Mouse (Mus musculus) myocyte (in vitro differentiated cells): ENCODE results near the gene Sgpp2. TPM values are rescaled to one million over a fixed set of nuclear protein-coding genes. Genes with fewer than 3 reads are reported as not detected.

Experiments
- H3K27me3 ChIP-seq: one replicate; pipeline ENCODE4 v1.6.1; 2011; ENCODE audit not compliant: control insufficient read depth, insufficient read depth, insufficient read length
- H3K36me3 ChIP-seq: one replicate; pipeline ENCODE4 v1.6.1; 2011; ENCODE audit not compliant: control insufficient read depth, insufficient read depth
- H3K4me2 ChIP-seq: one replicate; pipeline ENCODE4 v1.6.1; 2011; ENCODE audit warnings: low read depth, control low read depth
- H3K4me3 ChIP-seq: one replicate; pipeline ENCODE4 v1.5.1; 2011; ENCODE audit warnings: mild to moderate bottlenecking, control low read depth, moderate library complexity
- H3K79me2 ChIP-seq: one replicate; pipeline ENCODE4 v1.6.1; 2011; ENCODE audit not compliant: control insufficient read depth, insufficient read depth
- H3ac ChIP-seq: one replicate; pipeline ENCODE4 v1.6.1; 2011; ENCODE audit not compliant: control insufficient read depth, insufficient read length
- CEBPB ChIP-seq: IDR thresholded peaks from 2 replicates; pipeline ENCODE4 v1.6.1; 2011; ENCODE audit warnings: mild to moderate bottlenecking, moderate library complexity; ENCODE audit not compliant: poor library complexity, insufficient read depth, severe bottlenecking
- E2F4 ChIP-seq: IDR thresholded peaks from one replicate; pipeline ENCODE4 v1.6.1; 2011; ENCODE audit warnings: mild to moderate bottlenecking, control low read depth, moderate library complexity; ENCODE audit not compliant: insufficient read depth
- MAX ChIP-seq: IDR thresholded peaks from one replicate; pipeline ENCODE4 v1.6.1; 2011; ENCODE audit warnings: low read depth, mild to moderate bottlenecking, control low read depth
- MYOD1 ChIP-seq, 3 experiments: IDR thresholded peaks; one replicate each; pipeline ENCODE4 v1.6.1; 2011; ENCODE audit warnings: control low read depth in 2 of 3, low read depth in 2 of 3, mild to moderate bottlenecking in 2 of 3, moderate library complexity in 1 of 3; ENCODE audit not compliant: insufficient read length in 2 of 3, control insufficient read depth in 1 of 3
- MYOG ChIP-seq, 3 experiments: IDR thresholded peaks; one replicate each; pipeline ENCODE4 v1.6.1; 2011; ENCODE audit warnings: control low read depth in 2 of 3, low read depth in 2 of 3, mild to moderate bottlenecking in 2 of 3; ENCODE audit not compliant: insufficient read length in 2 of 3, control insufficient read depth in 1 of 3, insufficient read depth in 1 of 3
- POLR2A ChIP-seq: IDR thresholded peaks from one replicate; pipeline ENCODE4 v1.6.1; 2011; ENCODE audit warnings: low read depth, mild to moderate bottlenecking, control low read depth, moderate library complexity; ENCODE audit not compliant: insufficient read length
- POLR2AphosphoS2 ChIP-seq: IDR thresholded peaks from one replicate; pipeline ENCODE4 v1.6.1; 2011; ENCODE audit warnings: low read depth, control low read depth; ENCODE audit not compliant: insufficient read length
- REST ChIP-seq: IDR thresholded peaks from one replicate; pipeline ENCODE4 v1.6.1; 2011; ENCODE audit warnings: mild to moderate bottlenecking, control low read depth, moderate library complexity; ENCODE audit not compliant: insufficient read depth, insufficient read length
- SRF ChIP-seq: IDR thresholded peaks from one replicate; pipeline ENCODE4 v1.6.1; 2011; ENCODE audit warnings: low read depth; ENCODE audit not compliant: control insufficient read depth, insufficient read length
- TCF12 ChIP-seq: IDR thresholded peaks from one replicate; pipeline ENCODE4 v1.6.1; 2011; ENCODE audit warnings: mild to moderate bottlenecking, control low read depth; ENCODE audit not compliant: poor library complexity, insufficient read depth, severe bottlenecking
- TCF3 ChIP-seq: IDR thresholded peaks from one replicate; pipeline ENCODE4 v1.6.1; 2011; ENCODE audit warnings: low read depth, control low read depth; ENCODE audit not compliant: insufficient read length
- USF1 ChIP-seq: IDR thresholded peaks from one replicate; pipeline ENCODE4 v1.6.1; 2011; ENCODE audit warnings: low read depth, mild to moderate bottlenecking, control low read depth, moderate library complexity
- polyA plus RNA-seq: library from polyadenylated mRNA; unstranded; fragments of >200 nt; fragmentation: generic; extraction: Trizol; gene quantifications from one replicate; pipeline ENCODE4 v1.2.1, GENCODE M21; 2012; ENCODE audit warnings: missing spikeins

The Sgpp2 gene
- polyA plus RNA-seq, 1 experiment = 0.10 TPM

GRCm38 (mm10) chr1:78312917-78313316 is 2.8 kb downstream of the Sgpp2 start:
- TF ChIP-seq E2F4 (no peak), MYOD1 (IDR thresholded peaks at IDR 0.05; ENCODE audit: control insufficient read depth in 1 of 3, insufficient read length in 2 of 3, low read depth in 2 of 3) (no peak), TCF3 (no peak), REST (no peak), USF1 (no peak), POLR2A (no peak), MAX (no peak), CEBPB (no peak)
- peaks cover 11% of the 10 kb centered on the region for H3K27me3 ChIP-seq
- no peaks in the 10 kb centered on the region for H3K79me2 ChIP-seq
- H3K36me3 ChIP-seq = no peaks in the 10 kb centered on the region
- no peak overlapping the region for H3K4me2 ChIP-seq
- H3K4me3 ChIP-seq = no peak overlapping the region
- H3ac ChIP-seq = no peak overlapping the region

GRCm38 (mm10) chr1:78313961-78314360 is 3.8 kb downstream of the Sgpp2 start:
- no peak overlapping the region for H3K4me3 ChIP-seq
- TF ChIP-seq MYOD1 (IDR thresholded peaks at IDR 0.05; ENCODE audit: control insufficient read depth in 1 of 3, insufficient read length in 2 of 3, low read depth in 2 of 3) (no peak), POLR2AphosphoS2 (no peak), E2F4 (no peak), TCF3 (no peak), MYOG (IDR thresholded peaks at IDR 0.05; ENCODE audit: control insufficient read depth in 1 of 3, insufficient read depth in 1 of 3, insufficient read length in 2 of 3, low read depth in 2 of 3) (no peak), USF1 (no peak), POLR2A (no peak)
- H3K27me3 ChIP-seq = peaks cover 11% of the 10 kb centered on the region
- H3K79me2 ChIP-seq = no peaks in the 10 kb centered on the region
- H3K36me3 ChIP-seq = no peaks in the 10 kb centered on the region
- H3ac ChIP-seq = no peak overlapping the region
- H3K4me2 ChIP-seq = no peak overlapping the region

- TF ChIP-seq MYOD1 (IDR thresholded peaks at IDR 0.05; ENCODE audit: control insufficient read depth in 1 of 3, insufficient read length in 2 of 3, low read depth in 2 of 3) = no peak
- no peak for TF ChIP-seq MAX
- TF ChIP-seq TCF3 = no peak
- TF ChIP-seq SRF = no peak
- TF ChIP-seq MYOG (IDR thresholded peaks at IDR 0.05; ENCODE audit: control insufficient read depth in 1 of 3, insufficient read depth in 1 of 3, insufficient read length in 2 of 3, low read depth in 2 of 3) = no peak
- no peak for TF ChIP-seq POLR2AphosphoS2
- no peak for TF ChIP-seq REST
- TF ChIP-seq E2F4 = no peak
- no peak for TF ChIP-seq USF1
- no peak for TF ChIP-seq CEBPB
- TF ChIP-seq TCF12 = no peak
- TF ChIP-seq POLR2A = no peak
- H3K4me2 ChIP-seq = no peak overlapping the region
- H3K36me3 ChIP-seq = no peaks in the 10 kb centered on the region
- no peaks in the 10 kb centered on the region for H3K79me2 ChIP-seq
- H3K4me3 ChIP-seq = no peak overlapping the region
- no peak overlapping the region for H3ac ChIP-seq
- H3K27me3 ChIP-seq = no peaks in the 10 kb centered on the region
These were observed 8.1 kb downstream of the Sgpp2 start for GRCm38 (mm10) chr1:78318089-78318760.

GRCm38 (mm10) chr1:78320291-78320690 is 10.1 kb downstream of the Sgpp2 start:
- H3K4me3 ChIP-seq = no peak overlapping the region
- no peak overlapping the region for H3K4me2 ChIP-seq
- no peak for TF ChIP-seq POLR2A
- TF ChIP-seq POLR2AphosphoS2 = no peak
- TF ChIP-seq TCF12 = no peak
- TF ChIP-seq CEBPB = no peak
- TF ChIP-seq MYOG (IDR thresholded peaks at IDR 0.05; ENCODE audit: control insufficient read depth in 1 of 3, insufficient read depth in 1 of 3, insufficient read length in 2 of 3, low read depth in 2 of 3) = no peak
- TF ChIP-seq TCF3 = no peak
- TF ChIP-seq MAX = no peak
- no peak for TF ChIP-seq E2F4
- no peak for TF ChIP-seq MYOD1 (IDR thresholded peaks at IDR 0.05; ENCODE audit: control insufficient read depth in 1 of 3, insufficient read length in 2 of 3, low read depth in 2 of 3)
- TF ChIP-seq REST = no peak
- no peak for TF ChIP-seq SRF
- no peak for TF ChIP-seq USF1
- no peaks in the 10 kb centered on the region for H3K27me3 ChIP-seq
- no peaks in the 10 kb centered on the region for H3K36me3 ChIP-seq
- H3K79me2 ChIP-seq = no peaks in the 10 kb centered on the region
- no peak overlapping the region for H3ac ChIP-seq

GRCm38 (mm10) chr1:78322098-78322778 is 12.1 kb downstream of the Sgpp2 start:
- H3K36me3 ChIP-seq = no peaks in the 10 kb centered on the region
- TF ChIP-seq MAX = no peak
- TF ChIP-seq REST = no peak
- TF ChIP-seq MYOD1 (IDR thresholded peaks at IDR 0.05; ENCODE audit: control insufficient read depth in 1 of 3, insufficient read length in 2 of 3, low read depth in 2 of 3) = no peak
- TF ChIP-seq CEBPB = no peak
- no peak for TF ChIP-seq POLR2A
- no peak for TF ChIP-seq POLR2AphosphoS2
- no peak overlapping the region for H3K4me3 ChIP-seq
- no peaks in the 10 kb centered on the region for H3K79me2 ChIP-seq
- H3K27me3 ChIP-seq = no peaks in the 10 kb centered on the region
- H3K4me2 ChIP-seq = no peak overlapping the region
- no peak overlapping the region for H3ac ChIP-seq
